ENCODE assay signal across 18 mouse cellular contexts in genomic region chr10:108051637-108052036, GRCm38 (mm10).
DNase-seq lines count a peak whose midpoint lies in the region; ATAC-seq and TF ChIP-seq lines count a peak whose summit lies in the region.
"Had no signal": no experiment of that assay in that cellular context is flagged by ENCODE, and none has a peak within 500 bp of the region (broad histone marks: within the 10 kb centered on the region; RNA-seq: fewer than 3 reads in every experiment).

No protein-coding gene starts in this region.

- no peak for TF ChIP-seq CTCF in layer of hippocampus, adult 2 months (conservative IDR thresholded peaks at IDR 0.05)

- no peak overlapping the region for H3K4me3 ChIP-seq in layer of hippocampus, adult 2 months

- DNase-seq in frontal cortex, postnatal 10 days (ENCODE audit: low spot score in 2 of 2), result no peak
- peak; percentile 51 for DNase-seq in brain, adult 2 months (ENCODE audit: low read depth, low spot score)
- no peak for DNase-seq in layer of hippocampus, adult 2 months (ENCODE audit: low spot score in 2 of 2)
- DNase-seq: adrenal gland, adult 2 months; adrenal gland, adult 8-10 months; adrenal gland, postnatal 10 days; adrenal gland, postnatal 14 days; adrenal gland, postnatal 25 days; adrenal gland, postnatal 36 days; B cell, adult 2 months; cerebellum, adult 11 months; cerebellum, adult 11-12 months; cerebellum, adult 18-20 months; cerebellum, adult 2 months had no signal

- peak; percentile 65 for ATAC-seq in frontal cortex, adult (ENCODE audit: low TSS enrichment)
- ATAC-seq: activated CD4-positive, CD25-positive, alpha-beta regulatory T cell, adult 4 months; CD4-positive, CD25-positive, alpha-beta regulatory T cell, adult 4 months; Patski had no signal

- no peak overlapping the region for H3K27ac ChIP-seq in layer of hippocampus, adult 2 months
